Mouse (Mus musculus) MEL (cell line): ENCODE data around the gene Gm5431. TPM values are rescaled to one million over a fixed set of nuclear protein-coding genes. Genes with fewer than 3 reads are reported as not detected.

ENCODE experiments used
- DNase-seq: peaks from one replicate; pipeline ENCODE4 v3.0.0; 2011; ENCODE audit warnings: low read depth, low spot score
- H3K27ac ChIP-seq: 2 replicates; pipeline ENCODE4 v1.5.1; 2012; ENCODE audit warnings: low read depth, mild to moderate bottlenecking, control low read depth, low read length, moderate library complexity; ENCODE audit not compliant: control insufficient read depth
- H3K27me3 ChIP-seq, 2 experiments: fragments of 150-350 bp in 1 of 2; sonication (generic) in 1 of 2; 2 replicates each; pipeline ENCODE4 v1.6.1; 2012; ENCODE audit warnings: low read length in 2 of 2, mild to moderate bottlenecking in 2 of 2, improper control_type of control experiment in 1 of 2, moderate library complexity in 1 of 2; ENCODE audit not compliant: insufficient read depth in 2 of 2, control insufficient read depth in 1 of 2
- H3K36me3 ChIP-seq, 2 experiments: 2 replicates each; pipeline ENCODE4 v1.6.1; 2012 to 2014; ENCODE audit warnings: low read length in 2 of 2, improper control_type of control experiment in 1 of 2, inconsistent platforms in 1 of 2, mild to moderate bottlenecking in 1 of 2; ENCODE audit not compliant: insufficient read depth in 2 of 2, control insufficient read depth in 1 of 2
- H3K4me1 ChIP-seq, 2 experiments: fragments of 150-350 bp in 1 of 2; sonication (generic) in 1 of 2; 2 replicates each; pipeline ENCODE4 v1.6.1; 2012; ENCODE audit warnings: low read length in 2 of 2, improper control_type of control experiment in 1 of 2, mild to moderate bottlenecking in 1 of 2; ENCODE audit not compliant: insufficient read depth in 2 of 2, control insufficient read depth in 1 of 2
- H3K4me3 ChIP-seq, 2 experiments: fragments of 150-350 bp in 1 of 2; sonication (generic) in 1 of 2; 2 replicates each; pipeline ENCODE4 v1.5.1; 2012; ENCODE audit warnings: low read depth in 2 of 2, low read length in 2 of 2, mild to moderate bottlenecking in 2 of 2, moderate library complexity in 2 of 2, control low read depth in 1 of 2, improper control_type of control experiment in 1 of 2; ENCODE audit not compliant: control insufficient read depth in 1 of 2, insufficient read depth in 1 of 2
- H3K79me2 ChIP-seq: 2 replicates; pipeline ENCODE4 v1.6.1; 2012; ENCODE audit warnings: mild to moderate bottlenecking, low read length, moderate library complexity; ENCODE audit not compliant: control insufficient read depth, poor library complexity, insufficient read depth
- H3K9ac ChIP-seq: 2 replicates; pipeline ENCODE4 v1.6.1; 2012; ENCODE audit warnings: low read depth, mild to moderate bottlenecking, control low read depth, low read length, moderate library complexity; ENCODE audit not compliant: control insufficient read depth, poor library complexity, severe bottlenecking
- H3K9me3 ChIP-seq: fragments of 150-350 bp; sonication (generic); replicated peaks from 2 replicates; pipeline ENCODE4 v1.6.1; 2012; ENCODE audit warnings: mild to moderate bottlenecking, low read length, improper control_type of control experiment, moderate library complexity; ENCODE audit not compliant: insufficient read depth
- CHD2 ChIP-seq: IDR thresholded peaks from 2 replicates; pipeline ENCODE4 v1.6.1; 2011; ENCODE audit warnings: low read length, improper control_type of control experiment
- ELF1 ChIP-seq: IDR thresholded peaks from 2 replicates; pipeline ENCODE4 v1.6.1; 2014; ENCODE audit warnings: low read depth, mild to moderate bottlenecking, inconsistent platforms, low read length, improper control_type of control experiment, moderate library complexity
- EP300 ChIP-seq, 2 experiments: IDR thresholded peaks; 2 replicates each; pipeline ENCODE4 v1.6.1; 2011; ENCODE audit warnings: improper control_type of control experiment in 2 of 2, low read length in 2 of 2, low read depth in 1 of 2, mild to moderate bottlenecking in 1 of 2
- ETS1 ChIP-seq: IDR thresholded peaks from 2 replicates; pipeline ENCODE4 v1.6.1; 2012; ENCODE audit warnings: low read depth, mild to moderate bottlenecking, inconsistent platforms, low read length, improper control_type of control experiment, moderate library complexity
- GABPA ChIP-seq: IDR thresholded peaks from 2 replicates; pipeline ENCODE4 v1.6.1; 2012; ENCODE audit warnings: low read depth, mild to moderate bottlenecking, inconsistent platforms, low read length, improper control_type of control experiment, moderate library complexity
- HCFC1 ChIP-seq: IDR thresholded peaks from 2 replicates; pipeline ENCODE4 v1.6.1; 2012; ENCODE audit warnings: low read depth, mild to moderate bottlenecking, inconsistent platforms, low read length, improper control_type of control experiment, moderate library complexity
- JUND ChIP-seq: IDR thresholded peaks from 2 replicates; pipeline ENCODE4 v1.6.1; 2011; ENCODE audit warnings: low read depth, mild to moderate bottlenecking, improper control_type of control experiment, low read length
- KAT2A ChIP-seq: conservative IDR thresholded peaks from 2 replicates; pipeline ENCODE4 v1.6.1; 2012; ENCODE audit warnings: low read depth, low read length, improper control_type of control experiment, inconsistent platforms
- MAFK ChIP-seq: IDR thresholded peaks from 2 replicates; pipeline ENCODE4 v1.6.1; 2011; ENCODE audit warnings: low read depth, mild to moderate bottlenecking, low read length, improper control_type of control experiment, borderline replicate concordance
- MAZ ChIP-seq: IDR thresholded peaks from 2 replicates; pipeline ENCODE4 v1.6.1; 2012; ENCODE audit warnings: low read depth, mild to moderate bottlenecking, inconsistent platforms, low read length, improper control_type of control experiment
- MYB ChIP-seq: IDR thresholded peaks from 2 replicates; pipeline ENCODE4 v1.6.1; 2011; ENCODE audit warnings: mild to moderate bottlenecking, low read depth, low read length, improper control_type of control experiment
- MYC ChIP-seq: IDR thresholded peaks from 2 replicates; pipeline ENCODE4 v1.6.1; 2011; ENCODE audit warnings: low read depth, mild to moderate bottlenecking, low read length, improper control_type of control experiment, moderate library complexity
- NELFE ChIP-seq: IDR thresholded peaks from 2 replicates; pipeline ENCODE4 v1.6.1; 2011; ENCODE audit warnings: low read depth, low read length, improper control_type of control experiment
- POLR2AphosphoS2 ChIP-seq: IDR thresholded peaks from 2 replicates; pipeline ENCODE4 v1.6.1; 2011; ENCODE audit warnings: low read length, improper control_type of control experiment
- POLR2AphosphoS5 ChIP-seq: IDR thresholded peaks from 2 replicates; pipeline ENCODE4 v1.6.1; 2012; ENCODE audit warnings: low read depth, borderline replicate concordance, mild to moderate bottlenecking, inconsistent platforms, low read length, moderate library complexity, mixed read lengths
- RCOR1 ChIP-seq: IDR thresholded peaks from 2 replicates; pipeline ENCODE4 v1.6.1; 2012; ENCODE audit warnings: low read depth, mild to moderate bottlenecking, inconsistent platforms, low read length, improper control_type of control experiment
- SIN3A ChIP-seq: IDR thresholded peaks from 2 replicates; pipeline ENCODE4 v1.6.1; 2012; ENCODE audit warnings: low read length, improper control_type of control experiment, inconsistent platforms
- SMC3 ChIP-seq: IDR thresholded peaks from 2 replicates; pipeline ENCODE4 v1.6.1; 2011; ENCODE audit warnings: low read depth, low read length, improper control_type of control experiment
- TAL1 ChIP-seq: IDR thresholded peaks from 2 replicates; pipeline ENCODE4 v1.6.1; 2012; ENCODE audit warnings: mild to moderate bottlenecking, inconsistent platforms, low read length, moderate library complexity, mixed read lengths
- USF1 ChIP-seq: IDR thresholded peaks from 2 replicates; pipeline ENCODE4 v1.6.1; 2014; ENCODE audit warnings: low read depth, mild to moderate bottlenecking, inconsistent platforms, low read length, improper control_type of control experiment, moderate library complexity
- polyA plus RNA-seq, 2 experiments: library from polyadenylated mRNA; stranded (reverse) in 1 of 2; unstranded in 1 of 2; fragments of >175 nt in 1 of 2; fragments of >200 nt in 1 of 2; gene quantifications; 2 replicates each; pipeline versions ENCODE4 v1.2.1 to v1.2.4; 2012; ENCODE audit warnings: low replicate concordance in 2 of 2, low read depth in 1 of 2; ENCODE audit not compliant: insufficient read length in 2 of 2, insufficient read depth in 1 of 2, missing spikeins in 1 of 2
- total RNA-seq: library from RNA; depleted of rRNA; stranded (reverse); fragments of 300-350 nt; gene quantifications from 2 replicates; pipeline ENCODE4 v1.2.3, GENCODE M21; 2012

Gene Gm5431
- total and polyA plus RNA-seq, 3 experiments: 0.04 TPM; not detected in 2

GRCm38 (mm10) chr11:48869380-48870110 is 32.5 kb downstream of the Gm5431 start (continued):
- TF ChIP-seq MYC: 0 out of 2 replicates have a peak, but pooled peaks have one; percentile 6
- no peak for TF ChIP-seq MAFK
- TF ChIP-seq JUND: no peak
- peak; percentile 19; the same call in 1 of the 2 replicates for TF ChIP-seq SMC3
- no peak for TF ChIP-seq POLR2AphosphoS5

GRCm38 (mm10) chr11:48866481-48866880 is 35.5 kb downstream of the Gm5431 start:
- H3K4me3 ChIP-seq: no peak overlapping the region
- H3K4me1 ChIP-seq: peaks cover 6 to 15% of the 10 kb centered on the region in 2 experiments
- TF ChIP-seq EP300 (IDR thresholded peaks at IDR 0.05; ENCODE audit: low read depth in 1 of 2, low read length in 2 of 2) (no peak), POLR2AphosphoS2 (no peak), ETS1 (no peak), MYB (no peak), KAT2A (no peak), GABPA (no peak), SIN3A (no peak), CHD2 (no peak), MAZ (no peak), HCFC1 (no peak), USF1 (no peak), SMC3 (no peak), TAL1 (no peak), NELFE (no peak)
- TF ChIP-seq, all 39 proteins: peak for 0
- Histone ChIP-seq H3K27ac (no peak overlapping the region), H3K9ac (no peak overlapping the region), H3K9me3 (no peaks in the 10 kb centered on the region), H3K27me3 (no peaks in the 10 kb centered on the region), H3K36me3 (peaks cover 0 to 11% of the 10 kb centered on the region in 2 experiments; a peak in 3 of 4 replicates), H3K79me2 (peaks cover 10% of the 10 kb centered on the region; the same call in 1 of the 2 replicates)
- DNase-seq: no peak

GRCm38 (mm10) chr11:48863808-48864207 is 38.2 kb downstream of the Gm5431 start:
- peaks cover under 1 to 4% of the 10 kb centered on the region in 2 experiments; a peak in 3 of 4 replicates for H3K4me1 ChIP-seq
- H3K9ac ChIP-seq: no peak overlapping the region
- H3K36me3 ChIP-seq: peaks cover 0 to 6% of the 10 kb centered on the region in 2 experiments; a peak in 3 of 4 replicates
- TF ChIP-seq ELF1 (no peak), USF1 (peak; percentile 55; the same call in 1 of the 2 replicates), RCOR1 (no peak)
- DNase-seq: no peak
- H3K4me3 ChIP-seq: no peak overlapping the region
- no peaks in the 10 kb centered on the region for H3K27me3 ChIP-seq
- no peak overlapping the region for H3K27ac ChIP-seq
- no peaks in the 10 kb centered on the region for H3K79me2 ChIP-seq
- no peaks in the 10 kb centered on the region for H3K9me3 ChIP-seq
